Mouse (Mus musculus) olfactory bulb, adult 2 months (tissue): Measurements from ENCODE around the gene Vps25.

Source experiments
- CTCF ChIP-seq: fragments of 200-500 bp; IDR thresholded peaks from 2 replicates; pipeline ENCODE4 v1.5.1; 2012; ENCODE audit warnings: low read depth, mild to moderate bottlenecking, low read length, moderate library complexity; ENCODE audit not compliant: insufficient read depth
- POLR2A ChIP-seq: fragments of 200-500 bp; IDR thresholded peaks from 2 replicates; pipeline ENCODE4 v1.6.1; 2012; ENCODE audit warnings: mild to moderate bottlenecking, low read depth, low read length, moderate library complexity; ENCODE audit not compliant: insufficient read depth

DNA sequence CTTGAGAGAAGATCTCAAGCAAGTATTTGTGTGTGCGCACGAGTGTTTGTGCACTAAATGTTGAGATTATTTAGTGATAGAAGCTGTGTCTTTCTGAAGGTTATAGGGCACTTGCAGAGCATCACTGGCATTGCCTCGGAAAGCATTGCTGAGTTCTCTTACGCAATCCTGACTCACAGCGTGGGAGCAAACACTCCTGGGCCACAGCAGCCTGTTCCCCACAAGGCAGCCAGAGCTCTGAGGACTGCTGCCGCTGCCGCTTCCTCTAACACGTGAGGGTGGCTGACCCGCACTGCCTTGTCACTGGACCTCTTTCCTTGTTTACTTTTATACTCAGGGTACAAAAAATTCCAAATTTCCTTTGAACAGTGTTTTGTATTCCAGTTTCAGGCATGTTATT lies 33.8 kb downstream of the Vps25 start:
- TF ChIP-seq CTCF (no peak), POLR2A (no peak)
